Mouse (Mus musculus): ENCODE results near the gene Cttn. TPM values are rescaled to one million over a fixed set of nuclear protein-coding genes. Genes with fewer than 3 reads are reported as not detected.

Cttn gene
- polyA plus RNA-seq, 2 experiments: 31.0 to 31.5 TPM

GRCm38 (mm10) chr7:144426594-144426993, 44.2 kb downstream of the Cttn start:
- H3K4me3 ChIP-seq (ENCODE audit: insufficient read depth in 1 of 2, low read depth in 2 of 2, low read length in 2 of 2): no peak overlapping the region
- no peaks in the 10 kb centered on the region for H3K27me3 ChIP-seq (ENCODE audit: control insufficient read depth, insufficient read depth, low read length)
- no peak overlapping the region for H3K27ac ChIP-seq
- H3K4me1 ChIP-seq (replicated peaks; ENCODE audit: control insufficient read depth in 2 of 2, insufficient read depth in 2 of 2, low read length in 1 of 2): no peaks in the 10 kb centered on the region
- no peak for TF ChIP-seq EP300 (IDR thresholded peaks at IDR 0.05; ENCODE audit: low read depth)
- TF ChIP-seq CTCF (IDR thresholded peaks at IDR 0.05; ENCODE audit: low read depth): no peak
- no peak for DNase-seq (ENCODE audit: low read depth in 3 of 3, low spot score in 3 of 3)
- 71% methylated on average over 3 of the region's 3 CpGs for WGBS (ENCODE audit: insufficient replicate concordance)
- no peak for ATAC-seq (ENCODE audit: insufficient read depth)
- H3K9ac ChIP-seq (replicated peaks): no peak overlapping the region
- no peak overlapping the region for H3K4me2 ChIP-seq (ENCODE audit: low read depth)
- H3K36me3 ChIP-seq (replicated peaks; ENCODE audit: control insufficient read depth, insufficient read depth, low read depth): no peaks in the 10 kb centered on the region
- H3K9me3 ChIP-seq (ENCODE audit: control insufficient read depth, low read length): no peaks in the 10 kb centered on the region

GRCm38 (mm10) chr7:144425953-144426352, 44.9 kb downstream of the Cttn start:
- no peaks in the 10 kb centered on the region for H3K27me3 ChIP-seq (ENCODE audit: control insufficient read depth, insufficient read depth, low read length)
- no peak for DNase-seq (ENCODE audit: low read depth in 3 of 3, low spot score in 3 of 3)
- WGBS (ENCODE audit: insufficient replicate concordance): 12% methylated on average over 8 of the region's 8 CpGs
- no peak overlapping the region for H3K4me3 ChIP-seq (ENCODE audit: insufficient read depth in 1 of 2, low read depth in 2 of 2, low read length in 2 of 2)
- no peak for ATAC-seq (ENCODE audit: insufficient read depth)
- TF ChIP-seq CTCF (IDR thresholded peaks at IDR 0.05; ENCODE audit: low read depth) (peak; percentile 94), EP300 (IDR thresholded peaks at IDR 0.05; ENCODE audit: low read depth) (no peak)
- no peak overlapping the region for H3K9ac ChIP-seq (replicated peaks)
- no peaks in the 10 kb centered on the region for H3K36me3 ChIP-seq (replicated peaks; ENCODE audit: control insufficient read depth, insufficient read depth, low read depth)
- no peak overlapping the region for H3K27ac ChIP-seq
- H3K4me1 ChIP-seq (replicated peaks; ENCODE audit: control insufficient read depth in 2 of 2, insufficient read depth in 2 of 2, low read length in 1 of 2): no peaks in the 10 kb centered on the region
- no peak overlapping the region for H3K4me2 ChIP-seq (ENCODE audit: low read depth)
- H3K9me3 ChIP-seq (ENCODE audit: control insufficient read depth, low read length): no peaks in the 10 kb centered on the region

GRCm38 (mm10) chr7:144421478-144421877, 49.3 kb downstream of the Cttn start:
- H3K9ac ChIP-seq (replicated peaks): no peak overlapping the region

GRCm38 (mm10) chr7:144420552-144420951, 50.3 kb downstream of the Cttn start:
- Histone ChIP-seq H3K27ac (no peak overlapping the region), H3K9ac (replicated peaks) (no peak overlapping the region), H3K9me3 (ENCODE audit: control insufficient read depth, low read length) (no peaks in the 10 kb centered on the region), H3K36me3 (replicated peaks; ENCODE audit: control insufficient read depth, insufficient read depth, low read depth) (no peaks in the 10 kb centered on the region), H3K4me3 (ENCODE audit: insufficient read depth in 1 of 2, low read depth in 2 of 2, low read length in 2 of 2) (no peak overlapping the region), H3K27me3 (ENCODE audit: control insufficient read depth, insufficient read depth, low read length) (no peaks in the 10 kb centered on the region), H3K4me2 (ENCODE audit: low read depth) (no peak overlapping the region), H3K4me1 (replicated peaks; ENCODE audit: control insufficient read depth in 2 of 2, insufficient read depth in 2 of 2, low read length in 1 of 2) (no peaks in the 10 kb centered on the region)
- 18% methylated on average over 16 of the region's 16 CpGs for WGBS (ENCODE audit: insufficient replicate concordance)
- TF ChIP-seq EP300 (IDR thresholded peaks at IDR 0.05; ENCODE audit: low read depth) (no peak), CTCF (IDR thresholded peaks at IDR 0.05; ENCODE audit: low read depth) (no peak)
- DNase-seq (ENCODE audit: low read depth in 3 of 3, low spot score in 3 of 3) (no peak), ATAC-seq (ENCODE audit: insufficient read depth) (no peak)

More at GRCm38 (mm10) chr7:144421478-144421877, 49.3 kb downstream of the Cttn start:
- H3K4me3 ChIP-seq (ENCODE audit: insufficient read depth in 1 of 2, low read depth in 2 of 2, low read length in 2 of 2): no peak overlapping the region
- no peaks in the 10 kb centered on the region for H3K27me3 ChIP-seq (ENCODE audit: control insufficient read depth, insufficient read depth, low read length)
- no peak for DNase-seq (ENCODE audit: low read depth in 3 of 3, low spot score in 3 of 3)
- 52% methylated on average over 6 of the region's 6 CpGs for WGBS (ENCODE audit: insufficient replicate concordance)
- no peaks in the 10 kb centered on the region for H3K36me3 ChIP-seq (replicated peaks; ENCODE audit: control insufficient read depth, insufficient read depth, low read depth)
- no peak overlapping the region for H3K27ac ChIP-seq
- ATAC-seq (ENCODE audit: insufficient read depth): no peak
- no peaks in the 10 kb centered on the region for H3K9me3 ChIP-seq (ENCODE audit: control insufficient read depth, low read length)
- H3K4me2 ChIP-seq (ENCODE audit: low read depth): no peak overlapping the region
- H3K4me1 ChIP-seq (replicated peaks; ENCODE audit: control insufficient read depth in 2 of 2, insufficient read depth in 2 of 2, low read length in 1 of 2): no peaks in the 10 kb centered on the region
- no peak for TF ChIP-seq CTCF (IDR thresholded peaks at IDR 0.05; ENCODE audit: low read depth)
- no peak for TF ChIP-seq EP300 (IDR thresholded peaks at IDR 0.05; ENCODE audit: low read depth)

- no peak for DNase-seq (ENCODE audit: low read depth in 3 of 3, low spot score in 3 of 3)
- Histone ChIP-seq H3K4me3 (ENCODE audit: insufficient read depth in 1 of 2, low read depth in 2 of 2, low read length in 2 of 2) (no peak overlapping the region), H3K9ac (replicated peaks) (no peak overlapping the region), H3K27me3 (ENCODE audit: control insufficient read depth, insufficient read depth, low read length) (no peaks in the 10 kb centered on the region), H3K4me2 (ENCODE audit: low read depth) (no peak overlapping the region), H3K36me3 (replicated peaks; ENCODE audit: control insufficient read depth, insufficient read depth, low read depth) (no peaks in the 10 kb centered on the region), H3K27ac (no peak overlapping the region), H3K4me1 (replicated peaks; ENCODE audit: control insufficient read depth in 2 of 2, insufficient read depth in 2 of 2, low read length in 1 of 2) (no peaks in the 10 kb centered on the region), H3K9me3 (ENCODE audit: control insufficient read depth, low read length) (no peaks in the 10 kb centered on the region)
- ATAC-seq (ENCODE audit: insufficient read depth): no peak
- WGBS (ENCODE audit: insufficient replicate concordance): 38% methylated on average over 16 of the region's 16 CpGs
- TF ChIP-seq EP300 (IDR thresholded peaks at IDR 0.05; ENCODE audit: low read depth) (no peak), CTCF (IDR thresholded peaks at IDR 0.05; ENCODE audit: low read depth) (no peak)
These were observed 53.0 kb downstream of the Cttn start for GRCm38 (mm10) chr7:144417644-144418343.

All from liver, embryonic 14.5 days (tissue).